Mouse (Mus musculus): Measurements from ENCODE around the gene Ccnl2.

Ccnl2 gene

GRCm38 (mm10) chr4:155859318-155859717 is 47.0 kb downstream of the Ccnl2 start:
- DNase-seq (ENCODE audit: extremely low read depth, insufficient read length, low spot score) = no peak

GRCm38 (mm10) chr4:155861787-155862186 is 49.5 kb downstream of the Ccnl2 start:
- no peak for DNase-seq (ENCODE audit: extremely low read depth, insufficient read length, low spot score)

GRCm38 (mm10) chr4:155863001-155863400 is 50.7 kb downstream of the Ccnl2 start, which contains the start of gene Tas1r3:
Gene Tas1r3 (minus strand): TSS chr4:155863362.
- no peak for DNase-seq (ENCODE audit: extremely low read depth, insufficient read length, low spot score)

- peak; percentile 50 for DNase-seq (ENCODE audit: extremely low read depth, insufficient read length, low spot score)
Observed at GRCm38 (mm10) chr4:155868614-155869298, 56.5 kb downstream of the Ccnl2 start.

- peak; percentile 89 for DNase-seq (ENCODE audit: extremely low read depth, insufficient read length, low spot score)
Observed at GRCm38 (mm10) chr4:155869317-155870033, 57.2 kb downstream of the Ccnl2 start, which contains the start of the genes Cptp and Ints11. Gene Cptp (minus strand): TSS chr4:155869440. Gene Ints11 (plus strand): TSS chr4:155869546.

- DNase-seq (ENCODE audit: extremely low read depth, insufficient read length, low spot score) = peak; percentile 58
Observed at GRCm38 (mm10) chr4:155871404-155871803, 59.1 kb downstream of the Ccnl2 start.
